Mouse (Mus musculus): ENCODE data around the gene Ccdc86. TPM values are rescaled to one million over a fixed set of nuclear protein-coding genes. Genes with fewer than 3 reads are reported as not detected.

The Ccdc86 gene
- total and polyA plus RNA-seq, 3 experiments: 10.1 to 45.7 (median 21.2) TPM

DNA sequence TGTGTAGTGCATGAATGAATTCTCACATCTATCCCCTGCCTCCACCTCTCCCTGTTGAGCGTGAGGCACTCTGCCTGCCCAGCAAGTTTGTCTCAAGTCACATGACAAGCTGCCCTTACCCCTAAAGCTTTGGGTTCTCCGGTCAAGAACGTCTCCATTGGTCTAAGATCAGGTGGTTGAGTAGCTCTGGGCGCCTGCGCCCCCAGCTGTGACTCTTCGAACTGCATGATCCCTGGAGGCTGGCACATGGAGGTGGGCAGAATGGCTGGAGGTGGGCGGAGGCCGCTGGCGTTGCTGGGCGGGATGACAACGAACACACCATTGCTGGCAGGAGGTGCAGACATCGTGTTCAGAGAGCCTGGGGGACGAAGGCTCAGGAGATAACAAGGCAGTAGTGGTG is 35.5 kb upstream of the Ccdc86 start:
- Histone ChIP-seq H3K4me1 (ENCODE audit: insufficient read depth, low read depth, low read length) (peaks cover 8% of the 10 kb centered on the region), H3K27me3 (ENCODE audit: insufficient read depth, low read length) (peaks cover 11% of the 10 kb centered on the region), H3K4me3 (ENCODE audit: low read depth, low read length) (no peak overlapping the region), H3K36me3 (replicated peaks) (no peaks in the 10 kb centered on the region), H3K9me3 (replicated peaks) (no peaks in the 10 kb centered on the region)
- DNase-seq (ENCODE audit: low spot score): no peak
- ATAC-seq (ENCODE audit: extremely low read depth, insufficient number of reproducible peaks, low FRiP score, poor library complexity, severe bottlenecking): no peak
- TF ChIP-seq TAL1 (conservative IDR thresholded peaks at IDR 0.05; ENCODE audit: low read depth, low read length): no peak
- TF ChIP-seq POLR2AphosphoS5 (IDR thresholded peaks at IDR 0.05; ENCODE audit: insufficient replicate concordance, low read depth, low read length): no peak
- TF ChIP-seq GATA2 (IDR thresholded peaks at IDR 0.05; ENCODE audit: borderline replicate concordance, low read depth, low read length): no peak
- no peak for TF ChIP-seq CTCF (IDR thresholded peaks at IDR 0.05; ENCODE audit: low read depth, low read length)

DNA sequence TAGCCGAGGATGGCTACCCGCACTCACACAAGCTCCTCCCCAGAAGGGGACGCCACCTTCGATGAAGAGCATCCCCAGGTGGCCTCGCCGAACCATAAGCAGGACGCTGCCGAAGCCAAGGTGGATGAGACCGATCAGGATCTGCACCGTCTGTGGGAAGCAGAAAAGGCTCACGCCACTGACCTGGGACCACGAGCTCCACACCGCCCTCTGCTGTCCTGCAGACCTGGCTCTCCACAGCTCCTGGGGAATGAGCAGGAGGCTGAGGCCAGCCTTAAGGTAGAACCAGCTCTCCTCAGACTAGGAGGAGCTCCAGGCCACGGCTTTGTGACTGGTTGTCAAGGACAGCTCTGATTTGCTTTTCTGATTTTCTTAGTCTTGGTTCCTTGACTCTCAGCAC is 34.1 kb upstream of the Ccdc86 start:
- H3K27me3 ChIP-seq (ENCODE audit: insufficient read depth, low read length): peaks cover 16% of the 10 kb centered on the region
- no peak for ATAC-seq (ENCODE audit: extremely low read depth, insufficient number of reproducible peaks, low FRiP score, poor library complexity, severe bottlenecking)

DNA sequence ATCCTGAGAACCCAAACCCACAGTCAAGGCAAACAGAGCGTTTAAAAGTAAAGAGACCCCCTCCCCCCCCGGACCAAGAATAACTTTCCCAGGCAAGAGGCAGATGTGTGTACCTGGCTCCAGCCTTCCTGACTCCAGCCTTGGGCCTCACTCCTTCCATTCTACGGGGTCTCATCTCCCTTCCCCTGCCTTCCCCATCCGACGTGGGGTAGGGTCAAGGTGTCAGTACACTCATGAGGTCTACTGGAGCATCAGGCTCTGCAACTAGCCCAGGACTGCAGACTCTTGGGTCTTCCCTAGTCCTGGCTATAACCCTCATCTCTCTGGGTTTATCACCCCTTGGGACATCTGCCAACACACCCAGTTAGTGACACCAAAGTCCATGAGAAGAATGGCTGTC is 31.1 kb upstream of the Ccdc86 start:
- ATAC-seq (ENCODE audit: extremely low read depth, insufficient number of reproducible peaks, low FRiP score, poor library complexity, severe bottlenecking) (no peak), DNase-seq (ENCODE audit: low spot score) (no peak)
- no peaks in the 10 kb centered on the region for H3K9me3 ChIP-seq (replicated peaks)
- H3K27me3 ChIP-seq (ENCODE audit: insufficient read depth, low read length): peaks cover 13% of the 10 kb centered on the region
- H3K4me3 ChIP-seq (ENCODE audit: low read depth, low read length): peak overlapping the region; percentile 13; the same call in 1 of the 2 replicates
- TF ChIP-seq POLR2AphosphoS5 (IDR thresholded peaks at IDR 0.05; ENCODE audit: insufficient replicate concordance, low read depth, low read length) (no peak), TAL1 (conservative IDR thresholded peaks at IDR 0.05; ENCODE audit: low read depth, low read length) (no peak), GATA2 (IDR thresholded peaks at IDR 0.05; ENCODE audit: borderline replicate concordance, low read depth, low read length) (no peak), GATA1 (IDR thresholded peaks at IDR 0.05; ENCODE audit: borderline replicate concordance, low read length) (no peak), CTCF (IDR thresholded peaks at IDR 0.05; ENCODE audit: low read depth, low read length) (no peak)
- peaks cover 11% of the 10 kb centered on the region for H3K4me1 ChIP-seq (ENCODE audit: insufficient read depth, low read depth, low read length)
- H3K36me3 ChIP-seq (replicated peaks): no peaks in the 10 kb centered on the region

More for the DNA sequence above, 34.1 kb upstream of the Ccdc86 start:
- DNase-seq (ENCODE audit: low spot score): no peak
- no peaks in the 10 kb centered on the region for H3K36me3 ChIP-seq (replicated peaks)
- TF ChIP-seq GATA2 (IDR thresholded peaks at IDR 0.05; ENCODE audit: borderline replicate concordance, low read depth, low read length) (no peak), GATA1 (IDR thresholded peaks at IDR 0.05; ENCODE audit: borderline replicate concordance, low read length) (no peak), POLR2AphosphoS5 (IDR thresholded peaks at IDR 0.05; ENCODE audit: insufficient replicate concordance, low read depth, low read length) (no peak), CTCF (IDR thresholded peaks at IDR 0.05; ENCODE audit: low read depth, low read length) (no peak), TAL1 (conservative IDR thresholded peaks at IDR 0.05; ENCODE audit: low read depth, low read length) (no peak)
- peaks cover 11% of the 10 kb centered on the region for H3K4me1 ChIP-seq (ENCODE audit: insufficient read depth, low read depth, low read length)
- no peaks in the 10 kb centered on the region for H3K9me3 ChIP-seq (replicated peaks)
- no peak overlapping the region for H3K4me3 ChIP-seq (ENCODE audit: low read depth, low read length)

DNA sequence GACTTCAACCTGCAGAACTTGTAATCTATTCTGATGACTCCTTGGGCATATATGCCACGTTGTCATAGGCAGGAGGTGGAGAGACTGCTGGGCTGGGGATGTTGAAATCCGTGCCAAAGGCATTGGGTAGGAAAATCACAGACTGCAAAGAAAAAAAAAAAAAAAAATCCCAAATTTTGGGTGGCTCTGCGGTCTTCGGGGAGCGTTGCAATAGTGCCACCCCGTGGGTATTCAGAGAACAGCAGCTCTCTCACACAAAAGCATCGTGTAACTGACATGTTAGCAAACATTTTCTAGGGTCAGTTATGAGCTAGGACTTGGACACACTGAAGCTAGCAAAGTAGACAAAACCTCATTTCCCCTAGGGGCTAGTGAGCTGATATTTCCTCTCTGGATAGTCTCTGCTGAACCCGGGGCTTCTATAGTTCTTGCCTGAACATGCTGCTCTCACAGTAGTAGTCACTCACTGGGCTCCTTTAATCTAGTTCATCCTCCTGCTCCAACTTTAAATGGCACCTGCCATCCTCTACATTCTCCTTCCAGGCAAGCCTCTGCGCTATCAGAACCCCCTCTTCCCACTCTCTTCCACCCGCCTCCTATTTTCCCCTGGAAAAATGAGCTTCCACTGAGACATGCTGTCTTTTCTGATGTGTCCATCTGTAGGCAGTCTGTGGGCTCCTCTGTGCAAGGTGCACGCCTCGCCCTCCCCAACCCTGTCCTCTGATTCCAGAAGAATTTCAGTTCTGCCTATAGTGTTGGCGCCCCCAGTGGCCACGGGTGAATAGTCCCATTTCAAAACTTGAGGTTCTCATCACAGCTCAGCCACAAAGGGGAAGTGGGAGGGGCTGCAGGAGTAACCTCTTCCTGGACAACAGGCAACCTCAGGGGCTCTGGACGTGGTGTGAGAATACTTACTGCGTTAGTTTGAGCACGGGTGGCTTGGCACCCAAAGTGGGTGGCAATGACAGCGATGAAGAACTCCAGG is 30.4 kb upstream of the Ccdc86 start:
- Histone ChIP-seq H3K9me3 (replicated peaks) (no peaks in the 10 kb centered on the region), H3K4me3 (ENCODE audit: low read depth, low read length) (peak overlapping the region; percentile 13; the same call in 1 of the 2 replicates), H3K36me3 (replicated peaks) (no peaks in the 10 kb centered on the region), H3K27me3 (ENCODE audit: insufficient read depth, low read length) (peaks cover 10% of the 10 kb centered on the region), H3K4me1 (ENCODE audit: insufficient read depth, low read depth, low read length) (peaks cover 11% of the 10 kb centered on the region)
- ATAC-seq (ENCODE audit: extremely low read depth, insufficient number of reproducible peaks, low FRiP score, poor library complexity, severe bottlenecking) (peak; percentile 40; the same call in 1 of the 2 replicates), DNase-seq (ENCODE audit: low spot score) (peak; percentile 74)
- TF ChIP-seq POLR2AphosphoS5 (IDR thresholded peaks at IDR 0.05; ENCODE audit: insufficient replicate concordance, low read depth, low read length) (no peak), GATA1 (IDR thresholded peaks at IDR 0.05; ENCODE audit: borderline replicate concordance, low read length) (no peak), CTCF (IDR thresholded peaks at IDR 0.05; ENCODE audit: low read depth, low read length) (peak; percentile 68)

DNA sequence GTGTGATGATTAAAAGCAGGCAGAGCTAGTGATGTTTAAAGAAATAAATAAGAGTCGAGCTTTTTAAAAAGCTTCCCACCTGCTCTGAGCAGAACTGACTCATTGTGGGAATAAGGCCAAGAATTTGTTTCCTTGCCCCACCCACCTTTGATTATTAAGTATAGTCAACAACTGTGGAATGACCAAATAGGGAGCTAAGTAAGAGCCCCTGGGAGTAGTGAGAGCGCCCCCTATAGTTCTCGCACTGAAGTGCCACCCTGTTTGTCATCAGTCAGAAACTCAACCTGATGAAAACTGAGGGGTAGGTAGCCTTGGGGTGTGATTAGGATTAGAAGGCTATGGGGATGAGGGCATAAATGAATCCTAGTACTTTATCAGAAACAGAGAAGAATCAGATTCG is 27.3 kb upstream of the Ccdc86 start:
- Histone ChIP-seq H3K36me3 (replicated peaks) (no peaks in the 10 kb centered on the region), H3K4me3 (ENCODE audit: low read depth, low read length) (no peak overlapping the region), H3K27me3 (ENCODE audit: insufficient read depth, low read length) (peaks cover 7% of the 10 kb centered on the region), H3K9me3 (replicated peaks) (no peaks in the 10 kb centered on the region), H3K4me1 (ENCODE audit: insufficient read depth, low read depth, low read length) (peaks cover 11% of the 10 kb centered on the region)
- ATAC-seq (ENCODE audit: extremely low read depth, insufficient number of reproducible peaks, low FRiP score, poor library complexity, severe bottlenecking): no peak
- no peak for DNase-seq (ENCODE audit: low spot score)
- no peak for TF ChIP-seq GATA2 (IDR thresholded peaks at IDR 0.05; ENCODE audit: borderline replicate concordance, low read depth, low read length)
- TF ChIP-seq CTCF (IDR thresholded peaks at IDR 0.05; ENCODE audit: low read depth, low read length): peak; percentile 35; the same call in 1 of the 2 replicates

DNA sequence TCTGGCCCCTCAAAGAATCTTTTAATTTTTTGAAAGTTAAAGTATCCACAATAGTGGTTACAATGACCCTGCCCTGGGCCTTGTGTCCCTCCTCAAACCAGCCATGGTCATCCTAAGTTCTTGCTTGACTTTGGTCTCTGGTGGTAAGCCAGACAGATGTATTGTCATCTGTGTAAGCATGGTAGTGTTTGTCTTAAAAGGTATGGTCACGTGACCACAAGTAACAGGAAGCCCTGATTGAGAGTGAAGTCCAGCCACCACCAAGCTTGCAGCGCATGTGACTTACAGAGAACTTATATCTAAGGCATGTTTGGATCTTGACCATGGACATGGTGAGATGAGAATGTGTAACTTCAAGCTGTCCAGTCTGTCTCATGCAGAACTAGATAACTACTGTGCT is 26.1 kb upstream of the Ccdc86 start:
- no peaks in the 10 kb centered on the region for H3K36me3 ChIP-seq (replicated peaks)
- ATAC-seq (ENCODE audit: extremely low read depth, insufficient number of reproducible peaks, low FRiP score, poor library complexity, severe bottlenecking) (no peak), DNase-seq (ENCODE audit: low spot score) (no peak)
- peaks cover 7% of the 10 kb centered on the region for H3K27me3 ChIP-seq (ENCODE audit: insufficient read depth, low read length)
- peaks cover 10% of the 10 kb centered on the region for H3K4me1 ChIP-seq (ENCODE audit: insufficient read depth, low read depth, low read length)
- no peak for TF ChIP-seq TAL1 (conservative IDR thresholded peaks at IDR 0.05; ENCODE audit: low read depth, low read length)
- no peak for TF ChIP-seq GATA1 (IDR thresholded peaks at IDR 0.05; ENCODE audit: borderline replicate concordance, low read length)
- TF ChIP-seq CTCF (IDR thresholded peaks at IDR 0.05; ENCODE audit: low read depth, low read length): no peak
- TF ChIP-seq POLR2AphosphoS5 (IDR thresholded peaks at IDR 0.05; ENCODE audit: insufficient replicate concordance, low read depth, low read length): no peak
- TF ChIP-seq GATA2 (IDR thresholded peaks at IDR 0.05; ENCODE audit: borderline replicate concordance, low read depth, low read length): no peak
- H3K4me3 ChIP-seq (ENCODE audit: low read depth, low read length): no peak overlapping the region
- no peaks in the 10 kb centered on the region for H3K9me3 ChIP-seq (replicated peaks)

Measured in G1E (cell line).